Mouse (Mus musculus): ENCODE measurements around the gene Olfr750. TPM values are rescaled to one million over a fixed set of nuclear protein-coding genes. Genes with fewer than 3 reads are reported as not detected.

Olfr750 gene
- not detected in 2 replicates for total RNA-seq (2014; rRNA removed)
- polyA plus RNA-seq (2015; fragmentation: Nextera tagmentation; extraction: Ambion mirVana), result 0.05 and 0.14 TPM in 2 replicates

- no peak for TF ChIP-seq CTCF (IDR thresholded peaks at IDR 0.05; ENCODE audit: low read depth)
- H3K4me2 ChIP-seq (ENCODE audit: low read depth, low read length), result no peak within 1 kb of the TSS
- WGBS, result 91% methylated on average over 3 of the region's 3 CpGs
- no peaks in the 10 kb centered on the region for H3K9me3 ChIP-seq (ENCODE audit: low read length)
- H3K36me3 ChIP-seq (ENCODE audit: insufficient read depth, low read length), result no peaks in the 10 kb centered on the region
- no peak for ATAC-seq
- no peak for DNase-seq (ENCODE audit: low spot score)
- no peak within 1 kb of the TSS for H3K9ac ChIP-seq (replicated peaks; ENCODE audit: low read length)
- no peak within 1 kb of the TSS for H3K27ac ChIP-seq
- H3K4me1 ChIP-seq (ENCODE audit: insufficient read depth, low read length), result no peaks in the 10 kb centered on the region
- H3K27me3 ChIP-seq (ENCODE audit: insufficient read depth, low read length), result no peaks in the 10 kb centered on the region
- no peak within 1 kb of the TSS for H3K4me3 ChIP-seq (ENCODE audit: low read length)
Observed at GRCm38 (mm10) chr14:51074335-51074734, at the start of gene Olfr750. TSS of gene Olfr750 (minus strand) at chr14:51074435.

GRCm38 (mm10) chr14:51113916-51114560 lies 39.8 kb upstream of the Olfr750 start, which contains the start of gene Eddm3b:
TSS of gene Eddm3b (plus strand) at chr14:51114426.
- Histone ChIP-seq H3K4me3 (ENCODE audit: low read length) (no peak within 1 kb of the TSS), H3K9me3 (ENCODE audit: low read length) (no peaks in the 10 kb centered on the region), H3K36me3 (ENCODE audit: insufficient read depth, low read length) (no peaks in the 10 kb centered on the region), H3K27ac (no peak within 1 kb of the TSS), H3K4me1 (ENCODE audit: insufficient read depth, low read length) (no peaks in the 10 kb centered on the region), H3K9ac (replicated peaks; ENCODE audit: low read length) (no peak within 1 kb of the TSS), H3K4me2 (ENCODE audit: low read depth, low read length) (no peak within 1 kb of the TSS), H3K27me3 (ENCODE audit: insufficient read depth, low read length) (no peaks in the 10 kb centered on the region)
- no peak for ATAC-seq
- DNase-seq (ENCODE audit: low spot score), result no peak
- 44% methylated on average over 12 of the region's 12 CpGs for WGBS
- TF ChIP-seq CTCF (IDR thresholded peaks at IDR 0.05; ENCODE audit: low read depth), result no peak

GRCm38 (mm10) chr14:51113476-51113875 lies 39.2 kb upstream of the Olfr750 start:
- no peaks in the 10 kb centered on the region for H3K4me1 ChIP-seq (ENCODE audit: insufficient read depth, low read length)
- H3K4me3 ChIP-seq (ENCODE audit: low read length), result no peak overlapping the region
- 39% methylated on average over 9 of the region's 9 CpGs for WGBS
- no peak for TF ChIP-seq CTCF (IDR thresholded peaks at IDR 0.05; ENCODE audit: low read depth)
- ATAC-seq (no peak), DNase-seq (ENCODE audit: low spot score) (no peak)
- no peak overlapping the region for H3K4me2 ChIP-seq (ENCODE audit: low read depth, low read length)
- H3K27me3 ChIP-seq (ENCODE audit: insufficient read depth, low read length), result no peaks in the 10 kb centered on the region
- no peak overlapping the region for H3K27ac ChIP-seq
- no peaks in the 10 kb centered on the region for H3K9me3 ChIP-seq (ENCODE audit: low read length)
- H3K36me3 ChIP-seq (ENCODE audit: insufficient read depth, low read length), result no peaks in the 10 kb centered on the region
- H3K9ac ChIP-seq (replicated peaks; ENCODE audit: low read length), result no peak overlapping the region

GRCm38 (mm10) chr14:51111966-51112365 lies 37.7 kb upstream of the Olfr750 start:
- no peak for TF ChIP-seq CTCF (IDR thresholded peaks at IDR 0.05; ENCODE audit: low read depth)
- Histone ChIP-seq H3K4me2 (ENCODE audit: low read depth, low read length) (no peak overlapping the region), H3K4me3 (ENCODE audit: low read length) (no peak overlapping the region), H3K4me1 (ENCODE audit: insufficient read depth, low read length) (no peaks in the 10 kb centered on the region), H3K9ac (replicated peaks; ENCODE audit: low read length) (no peak overlapping the region), H3K27ac (no peak overlapping the region), H3K27me3 (ENCODE audit: insufficient read depth, low read length) (no peaks in the 10 kb centered on the region), H3K36me3 (ENCODE audit: insufficient read depth, low read length) (no peaks in the 10 kb centered on the region), H3K9me3 (ENCODE audit: low read length) (no peaks in the 10 kb centered on the region)
- whole genome bisulfite sequencing, result 65% methylated on average over 3 of the region's 3 CpGs
- DNase-seq (ENCODE audit: low spot score), result no peak
- no peak for ATAC-seq

GRCm38 (mm10) chr14:51106449-51106967 lies 32.3 kb upstream of the Olfr750 start:
- ATAC-seq (no peak), DNase-seq (ENCODE audit: low spot score) (no peak)
- TF ChIP-seq CTCF (IDR thresholded peaks at IDR 0.05; ENCODE audit: low read depth), result no peak
- Histone ChIP-seq H3K27me3 (ENCODE audit: insufficient read depth, low read length) (no peaks in the 10 kb centered on the region), H3K9ac (replicated peaks; ENCODE audit: low read length) (no peak overlapping the region), H3K4me3 (ENCODE audit: low read length) (no peak overlapping the region), H3K4me1 (ENCODE audit: insufficient read depth, low read length) (no peaks in the 10 kb centered on the region), H3K36me3 (ENCODE audit: insufficient read depth, low read length) (no peaks in the 10 kb centered on the region), H3K4me2 (ENCODE audit: low read depth, low read length) (no peak overlapping the region), H3K27ac (no peak overlapping the region), H3K9me3 (ENCODE audit: low read length) (no peaks in the 10 kb centered on the region)

- no peak overlapping the region for H3K4me3 ChIP-seq (ENCODE audit: low read length)
- no peaks in the 10 kb centered on the region for H3K27me3 ChIP-seq (ENCODE audit: insufficient read depth, low read length)
- DNase-seq (ENCODE audit: low spot score), result no peak
- TF ChIP-seq CTCF (IDR thresholded peaks at IDR 0.05; ENCODE audit: low read depth), result no peak
- no peak for ATAC-seq
- no peak overlapping the region for H3K27ac ChIP-seq
- no peaks in the 10 kb centered on the region for H3K36me3 ChIP-seq (ENCODE audit: insufficient read depth, low read length)
- 88% methylated on average over 2 of the region's 2 CpGs for WGBS
- no peaks in the 10 kb centered on the region for H3K4me1 ChIP-seq (ENCODE audit: insufficient read depth, low read length)
- H3K9ac ChIP-seq (replicated peaks; ENCODE audit: low read length), result no peak overlapping the region
- H3K9me3 ChIP-seq (ENCODE audit: low read length), result no peaks in the 10 kb centered on the region
- no peak overlapping the region for H3K4me2 ChIP-seq (ENCODE audit: low read depth, low read length)
Observed at GRCm38 (mm10) chr14:51104366-51104765, 30.1 kb upstream of the Olfr750 start.

GRCm38 (mm10) chr14:51103217-51103616 lies 29.0 kb upstream of the Olfr750 start:
- Histone ChIP-seq H3K27me3 (ENCODE audit: insufficient read depth, low read length) (no peaks in the 10 kb centered on the region), H3K4me2 (ENCODE audit: low read depth, low read length) (no peak overlapping the region), H3K9ac (replicated peaks; ENCODE audit: low read length) (no peak overlapping the region), H3K9me3 (ENCODE audit: low read length) (no peaks in the 10 kb centered on the region), H3K4me1 (ENCODE audit: insufficient read depth, low read length) (no peaks in the 10 kb centered on the region), H3K27ac (no peak overlapping the region), H3K36me3 (ENCODE audit: insufficient read depth, low read length) (no peaks in the 10 kb centered on the region), H3K4me3 (ENCODE audit: low read length) (no peak overlapping the region)
- peak; percentile 88 for TF ChIP-seq CTCF (IDR thresholded peaks at IDR 0.05; ENCODE audit: low read depth)
- 57% methylated on average over 3 of the region's 3 CpGs for WGBS
- ATAC-seq, result peak; percentile 38
- peak; percentile 80 for DNase-seq (ENCODE audit: low spot score)

All from hindbrain, postnatal 0 days (tissue).